Mouse (Mus musculus) urinary bladder, adult 2 months (tissue): ENCODE measurements around the gene Ankrd42. TPM values are rescaled to one million over a fixed set of nuclear protein-coding genes. Genes with fewer than 3 reads are reported as not detected.

Experiments
- DNase-seq: peaks from one replicate; pipeline ENCODE4 v3.0.0; 2022; ENCODE audit warnings: low spot score
- polyA plus RNA-seq: library from polyadenylated mRNA; depleted of rRNA; stranded (reverse); fragments of >200 nt; gene quantifications from 2 replicates; pipeline ENCODE4 v1.2.3, GENCODE M21; 2012; rRNA removed

Gene Ankrd42
- polyA plus RNA-seq, 1 experiment: 2.5 TPM

GRCm38 (mm10) chr7:92580491-92581207 is 56.3 kb downstream of the Ankrd42 start:
- DNase-seq: no peak

- no peak for DNase-seq
Observed at GRCm38 (mm10) chr7:92566775-92567174, 70.2 kb downstream of the Ankrd42 start.

- peak; percentile 86 for DNase-seq
Observed at GRCm38 (mm10) chr7:92560986-92561876, 75.7 kb downstream of the Ankrd42 start, which contains the start of gene Ccdc90b. TSS of gene Ccdc90b (plus strand) at chr7:92561149.

GRCm38 (mm10) chr7:92558744-92559143 is 78.2 kb downstream of the Ankrd42 start:
- no peak for DNase-seq

- DNase-seq: no peak
Observed at GRCm38 (mm10) chr7:92550990-92551392, 86.0 kb downstream of the Ankrd42 start.

GRCm38 (mm10) chr7:92550248-92550989 is 86.5 kb downstream of the Ankrd42 start:
- DNase-seq: no peak

GRCm38 (mm10) chr7:92546763-92547162 is 90.2 kb downstream of the Ankrd42 start:
- no peak for DNase-seq

- DNase-seq: no peak
Observed at GRCm38 (mm10) chr7:92532351-92533036, 104.4 kb downstream of the Ankrd42 start.

Other genes starting within 250 kb of the Ankrd42 start
- gene Ccdc90b, start 76.0 kb downstream of the Ankrd42 start, polyA plus RNA-seq: 31.4 and 37.3 TPM in 2 replicates
- 30.2 and 39.3 TPM in 2 replicates for gene Pcf11, start 32.8 kb upstream of the Ankrd42 start, polyA plus RNA-seq
- 9.2 and 10.2 TPM in 2 replicates for gene Rab30, start 104.5 kb upstream of the Ankrd42 start, polyA plus RNA-seq
- gene Ddias, start 237.1 kb upstream of the Ankrd42 start, polyA plus RNA-seq: 0.66 and 0.77 TPM in 2 replicates
- 20.4 and 21.0 TPM in 2 replicates for gene Prcp, start 237.3 kb upstream of the Ankrd42 start, polyA plus RNA-seq